Mouse (Mus musculus): ENCODE data around the gene Gnas. TPM values are rescaled to one million over a fixed set of nuclear protein-coding genes. Genes with fewer than 3 reads are reported as not detected.

Gnas gene
- polyA plus RNA-seq, 2 experiments, result 286 to 302 TPM

GRCm38 (mm10) chr2:174393383-174393782, 109.3 kb downstream of the Gnas start:
- no peak for ATAC-seq (ENCODE audit: insufficient read depth)
- DNase-seq (ENCODE audit: low read depth in 3 of 3, low spot score in 3 of 3), result no peak
- WGBS (ENCODE audit: insufficient replicate concordance), result 48% methylated on average over 5 of the region's 5 CpGs
- no peaks in the 10 kb centered on the region for H3K9me3 ChIP-seq (ENCODE audit: control insufficient read depth, low read length)
- H3K9ac ChIP-seq (replicated peaks), result no peak overlapping the region
- TF ChIP-seq EP300 (IDR thresholded peaks at IDR 0.05; ENCODE audit: low read depth) (no peak), CTCF (IDR thresholded peaks at IDR 0.05; ENCODE audit: low read depth) (no peak)
- H3K4me1 ChIP-seq (replicated peaks; ENCODE audit: control insufficient read depth in 2 of 2, insufficient read depth in 2 of 2, low read length in 1 of 2), result no peaks in the 10 kb centered on the region
- no peaks in the 10 kb centered on the region for H3K36me3 ChIP-seq (replicated peaks; ENCODE audit: control insufficient read depth, insufficient read depth, low read depth)
- H3K4me2 ChIP-seq (ENCODE audit: low read depth), result no peak overlapping the region
- no peaks in the 10 kb centered on the region for H3K27me3 ChIP-seq (ENCODE audit: control insufficient read depth, insufficient read depth, low read length)
- no peak overlapping the region for H3K27ac ChIP-seq
- H3K4me3 ChIP-seq (ENCODE audit: insufficient read depth in 1 of 2, low read depth in 2 of 2, low read length in 2 of 2), result no peak overlapping the region

MicroRNA genes within 50 kb of the gene (microRNA counts, 519-probe panel; counts per million panel counts)
- microRNA mmu-miR-296-3p (69.9 counts per million), microRNA mmu-miR-296-5p (6,109 counts per million, percentile 46 among the panel's probes with 10 or more counts), microRNA mmu-miR-298 (69.9 counts per million)

Small RNAs within 50 kb of the gene (microRNA-seq; reads per million reads assigned to microRNA genes)
- gene Gm27591 (not detected), gene Mir296 (2,414 reads per million, percentile 81 among the genes with 10 or more reads in this experiment), gene Mir298 (3,559 reads per million, percentile 85 among the genes with 10 or more reads in this experiment)

Other genes starting within 250 kb of the Gnas start
- 8.0 and 10.9 TPM in 2 replicates for gene Stx16, start 208.0 kb upstream of the Gnas start, polyA plus RNA-seq (2012; rRNA removed)
- gene Stx16, start 208.0 kb upstream of the Gnas start, polyA plus RNA-seq (2014; fragmentation: Nextera tagmentation; extraction: Ambion mirVana), result 2.1 and 2.4 TPM in 2 replicates
- 26.6 and 29.3 TPM in 2 replicates for gene Npepl1, start 174.0 kb upstream of the Gnas start, polyA plus RNA-seq (2012; rRNA removed)
- gene Npepl1, start 174.0 kb upstream of the Gnas start, polyA plus RNA-seq (2014; fragmentation: Nextera tagmentation; extraction: Ambion mirVana), result 21.9 and 24.3 TPM in 2 replicates
- 0.14 and 0.74 TPM in 2 replicates for gene Gm20721, start 62.4 kb downstream of the Gnas start, polyA plus RNA-seq (2012; rRNA removed)
- 0.64 and 0.88 TPM in 2 replicates for gene Gm20721, start 62.4 kb downstream of the Gnas start, polyA plus RNA-seq (2014; fragmentation: Nextera tagmentation; extraction: Ambion mirVana)
- 54.1 and 58.2 TPM in 2 replicates for gene Nelfcd, start 131.5 kb downstream of the Gnas start, polyA plus RNA-seq (2012; rRNA removed)
- 62.1 and 70.0 TPM in 2 replicates for gene Nelfcd, start 131.5 kb downstream of the Gnas start, polyA plus RNA-seq (2014; fragmentation: Nextera tagmentation; extraction: Ambion mirVana)
- gene Ctsz, start 154.7 kb downstream of the Gnas start, polyA plus RNA-seq (2012; rRNA removed), result 61.0 and 71.0 TPM in 2 replicates
- gene Ctsz, start 154.7 kb downstream of the Gnas start, polyA plus RNA-seq (2014; fragmentation: Nextera tagmentation; extraction: Ambion mirVana), result 96.9 and 98.5 TPM in 2 replicates
- gene Tubb1, start 166.4 kb downstream of the Gnas start, polyA plus RNA-seq (2012; rRNA removed), result 24.3 and 25.5 TPM in 2 replicates
- gene Tubb1, start 166.4 kb downstream of the Gnas start, polyA plus RNA-seq (2014; fragmentation: Nextera tagmentation; extraction: Ambion mirVana), result 24.9 and 32.2 TPM in 2 replicates
- gene Atp5e, start 179.8 kb downstream of the Gnas start, polyA plus RNA-seq (2012; rRNA removed), result 145 and 238 TPM in 2 replicates
- 467 and 483 TPM in 2 replicates for gene Atp5e, start 179.8 kb downstream of the Gnas start, polyA plus RNA-seq (2014; fragmentation: Nextera tagmentation; extraction: Ambion mirVana)
- 43.3 and 60.7 TPM in 2 replicates for gene Prelid3b, start 188.8 kb downstream of the Gnas start, polyA plus RNA-seq (2012; rRNA removed)
- 90.8 and 96.6 TPM in 2 replicates for gene Prelid3b, start 188.8 kb downstream of the Gnas start, polyA plus RNA-seq (2014; fragmentation: Nextera tagmentation; extraction: Ambion mirVana)